Comparison of ENCODE assay signal across 8 mouse cellular contexts in the genomic region with DNA sequence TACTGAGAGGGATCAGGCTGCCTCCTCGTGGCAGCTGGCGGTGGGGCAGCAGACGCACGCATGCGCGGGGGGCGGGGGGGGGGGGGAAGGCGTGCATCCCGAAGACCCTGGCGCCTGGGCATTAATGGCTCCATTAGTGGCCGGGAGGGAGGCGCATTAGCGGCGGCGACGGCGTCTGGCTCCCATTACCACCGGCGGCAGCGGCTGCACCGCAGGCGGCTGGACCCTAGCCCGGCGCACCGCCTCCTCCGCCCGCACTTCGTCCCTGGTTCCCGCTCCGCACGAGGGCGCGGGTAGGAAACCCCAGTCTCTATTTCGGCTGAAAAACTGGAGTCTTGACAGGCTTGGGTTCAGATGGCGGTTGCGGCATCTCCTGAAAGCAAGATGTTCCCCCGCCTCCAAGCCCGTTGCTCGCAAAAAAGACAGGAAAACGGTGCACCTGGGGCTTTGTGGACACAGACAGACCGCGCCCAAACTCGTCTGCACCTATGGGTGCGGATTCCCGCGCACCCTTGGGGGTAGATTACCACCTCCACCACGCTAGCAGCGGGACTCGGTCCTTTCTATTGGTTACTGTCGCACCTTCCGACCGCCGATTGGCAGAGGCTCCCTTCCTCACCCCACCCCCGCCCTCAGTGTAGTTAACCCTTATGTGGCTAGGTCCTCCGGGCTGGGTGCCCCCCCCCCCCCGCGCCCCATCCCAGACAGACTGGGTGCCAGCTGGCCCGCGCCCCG. TPM values are rescaled to one million over a fixed set of nuclear protein-coding genes. Genes with fewer than 3 reads are reported as not detected.
DNase-seq lines count a peak whose midpoint lies in the region; ATAC-seq and TF ChIP-seq lines count a peak whose summit lies in the region.

No protein-coding gene starts in this region.

- H3K4me3 ChIP-seq in embryonic facial prominence, embryonic 14.5 days (ENCODE audit: low read depth, low read length): peak overlapping the region; percentile 90
- H3K4me3 ChIP-seq in heart, embryonic 11.5 days (ENCODE audit: low read depth, low read length): peak overlapping the region; percentile 74
- H3K4me3 ChIP-seq in kidney, embryonic 15.5 days (replicated peaks): peak overlapping the region; percentile 72
- H3K4me3 ChIP-seq in limb, embryonic 15.5 days: peak overlapping the region; percentile 78
- H3K4me3 ChIP-seq in midbrain, embryonic 16.5 days (ENCODE audit: low read depth, low read length): peak overlapping the region; percentile 66
- peak overlapping the region; percentile 75 for H3K4me3 ChIP-seq in spleen, adult 2 months (ENCODE audit: extremely low read depth, insufficient read depth, insufficient read length)

- peak; percentile 95 for DNase-seq in 416B (ENCODE audit: low read depth)
- DNase-seq in adrenal gland, postnatal 36 days: peak; percentile 87 to 88
- peak; percentile 97 for DNase-seq in embryonic facial prominence, embryonic 14.5 days (ENCODE audit: low spot score)
- peak; percentile 86 to 91 for DNase-seq in spleen, adult 2 months (ENCODE audit: low read depth in 1 of 2, low spot score in 2 of 2)

- no peaks in the 10 kb centered on the region for H3K9me3 ChIP-seq in embryonic facial prominence, embryonic 14.5 days (ENCODE audit: control insufficient read depth, low read length)
- H3K9me3 ChIP-seq in heart, embryonic 11.5 days (replicated peaks; ENCODE audit: control insufficient read depth, low read length): no peaks in the 10 kb centered on the region
- H3K9me3 ChIP-seq in kidney, embryonic 15.5 days (replicated peaks): no peaks in the 10 kb centered on the region
- H3K9me3 ChIP-seq in limb, embryonic 15.5 days: no peaks in the 10 kb centered on the region
- H3K9me3 ChIP-seq in midbrain, embryonic 16.5 days (replicated peaks; ENCODE audit: control insufficient read depth, low read length, poor library complexity, severe bottlenecking): no peaks in the 10 kb centered on the region

- H3K9ac ChIP-seq in embryonic facial prominence, embryonic 14.5 days (ENCODE audit: low read depth, low read length): peak overlapping the region; percentile 77
- peak overlapping the region; percentile 91 for H3K9ac ChIP-seq in heart, embryonic 11.5 days (ENCODE audit: low read depth, low read length)
- H3K9ac ChIP-seq in kidney, embryonic 15.5 days: peak overlapping the region; percentile 53
- H3K9ac ChIP-seq in limb, embryonic 15.5 days: peak overlapping the region; percentile 68
- peak overlapping the region; percentile 90 for H3K9ac ChIP-seq in midbrain, embryonic 16.5 days (ENCODE audit: low read depth, low read length)

- peak overlapping the region; percentile 99 for H3K27ac ChIP-seq in embryonic facial prominence, embryonic 14.5 days (replicated peaks; ENCODE audit: low read depth, low read length)
- H3K27ac ChIP-seq in heart, embryonic 11.5 days (ENCODE audit: low read depth, low read length): peak overlapping the region; percentile 99
- peak overlapping the region; percentile 100 for H3K27ac ChIP-seq in kidney, embryonic 15.5 days
- H3K27ac ChIP-seq in limb, embryonic 15.5 days: peak overlapping the region; percentile 100
- H3K27ac ChIP-seq in midbrain, embryonic 16.5 days (ENCODE audit: low read length): peak overlapping the region; percentile 100
- peak overlapping the region; percentile 97 for H3K27ac ChIP-seq in spleen, adult 2 months (ENCODE audit: insufficient read depth, low read length)

- TF ChIP-seq POLR2A in spleen, adult 2 months (IDR thresholded peaks at IDR 0.05; ENCODE audit: low read depth, low read length): peak; percentile 51

- no peaks in the 10 kb centered on the region for H3K27me3 ChIP-seq in embryonic facial prominence, embryonic 14.5 days (replicated peaks; ENCODE audit: control insufficient read depth, insufficient read depth, low read length)
- no peaks in the 10 kb centered on the region for H3K27me3 ChIP-seq in heart, embryonic 11.5 days (ENCODE audit: control insufficient read depth, insufficient read depth, low read length)
- no peaks in the 10 kb centered on the region for H3K27me3 ChIP-seq in kidney, embryonic 15.5 days
- no peaks in the 10 kb centered on the region for H3K27me3 ChIP-seq in limb, embryonic 15.5 days
- H3K27me3 ChIP-seq in midbrain, embryonic 16.5 days (ENCODE audit: control insufficient read depth, insufficient read depth, low read depth, low read length): no peaks in the 10 kb centered on the region
- no peaks in the 10 kb centered on the region for H3K27me3 ChIP-seq in spleen, adult 2 months (ENCODE audit: control insufficient read depth, insufficient read depth, low read length)

- H3K4me1 ChIP-seq in embryonic facial prominence, embryonic 14.5 days (ENCODE audit: control insufficient read depth, insufficient read depth, low read length): peaks cover 51% of the 10 kb centered on the region
- peaks cover 68% of the 10 kb centered on the region for H3K4me1 ChIP-seq in heart, embryonic 11.5 days (ENCODE audit: control insufficient read depth, insufficient read depth, low read length)
- H3K4me1 ChIP-seq in kidney, embryonic 15.5 days: peaks cover 80% of the 10 kb centered on the region
- H3K4me1 ChIP-seq in limb, embryonic 15.5 days: peaks cover 69% of the 10 kb centered on the region
- peaks cover 62% of the 10 kb centered on the region for H3K4me1 ChIP-seq in midbrain, embryonic 16.5 days (ENCODE audit: control insufficient read depth, insufficient read depth, low read length)
- H3K4me1 ChIP-seq in spleen, adult 2 months (ENCODE audit: control insufficient read depth, insufficient read depth, insufficient read length): peaks cover 32% of the 10 kb centered on the region

- peak; percentile 46; the same call in 1 of the 2 replicates for TF ChIP-seq CTCF in spleen, adult 2 months (IDR thresholded peaks at IDR 0.05; ENCODE audit: extremely low read depth, insufficient read depth, insufficient read length, insufficient replicate concordance)

- under 1% methylated on average over 45 of the region's 60 CpGs for WGBS in embryonic facial prominence, embryonic 14.5 days
- under 1% methylated on average over 55 of the region's 60 CpGs for WGBS in heart, embryonic 11.5 days (ENCODE audit: insufficient replicate concordance)
- 0% methylated on average over 52 of the region's 60 CpGs for WGBS in kidney, embryonic 15.5 days
- under 1% methylated on average over 53 of the region's 60 CpGs for WGBS in limb, embryonic 15.5 days
- WGBS in midbrain, embryonic 16.5 days: 0% methylated on average over 47 of the region's 60 CpGs
- 1% methylated on average over 47 of the region's 60 CpGs for WGBS in spleen, adult 2 months

- peak overlapping the region; percentile 84 for H3K4me2 ChIP-seq in embryonic facial prominence, embryonic 14.5 days (ENCODE audit: low read depth, low read length)
- H3K4me2 ChIP-seq in heart, embryonic 11.5 days: peak overlapping the region; percentile 98
- peak overlapping the region; percentile 90 for H3K4me2 ChIP-seq in kidney, embryonic 15.5 days
- peak overlapping the region; percentile 77 for H3K4me2 ChIP-seq in limb, embryonic 15.5 days
- peak overlapping the region; percentile 81 for H3K4me2 ChIP-seq in midbrain, embryonic 16.5 days (ENCODE audit: low read length)

- ATAC-seq in embryonic facial prominence, embryonic 14.5 days (ENCODE audit: low read depth): peak; percentile 64
- peak; percentile 56 for ATAC-seq in heart, embryonic 11.5 days (replicated peaks; ENCODE audit: insufficient number of reproducible peaks, low FRiP score, low TSS enrichment)
- ATAC-seq in kidney, embryonic 15.5 days (replicated peaks; ENCODE audit: low FRiP score): peak; percentile 63
- ATAC-seq in limb, embryonic 15.5 days (ENCODE audit: insufficient number of reproducible peaks, low FRiP score, low TSS enrichment, low read depth): peak; percentile 46
- ATAC-seq in midbrain, embryonic 16.5 days: peak; percentile 78

- H3K36me3 ChIP-seq in embryonic facial prominence, embryonic 14.5 days (ENCODE audit: control insufficient read depth, insufficient read depth, low read length): peaks cover 20% of the 10 kb centered on the region; the same call in 1 of the 2 replicates
- H3K36me3 ChIP-seq in heart, embryonic 11.5 days (ENCODE audit: control insufficient read depth, insufficient read depth, low read length): no peaks in the 10 kb centered on the region
- peaks cover 3% of the 10 kb centered on the region; the same call in 1 of the 2 replicates for H3K36me3 ChIP-seq in kidney, embryonic 15.5 days
- H3K36me3 ChIP-seq in limb, embryonic 15.5 days: peaks cover 17% of the 10 kb centered on the region
- H3K36me3 ChIP-seq in midbrain, embryonic 16.5 days (ENCODE audit: control insufficient read depth, insufficient read depth, low read length): peaks cover 2% of the 10 kb centered on the region
- no peaks in the 10 kb centered on the region for H3K36me3 ChIP-seq in spleen, adult 2 months (ENCODE audit: control insufficient read depth, insufficient read depth, low read length)

RNA-seq across cellular contexts. Expression of a gene that starts 11.0 kb away (rescaled TPM):
- total RNA-seq in adrenal gland, postnatal 36 days (2021): 100 to 1,000 TPM in 1 of 2 experiments, 10 to 100 TPM in 1; 94.8 to 116 TPM
- polyA plus RNA-seq in embryonic facial prominence, embryonic 14.5 days (2014; fragmentation: Nextera tagmentation; extraction: Ambion mirVana): 48.8 and 49.0 TPM in 2 replicates
- 25.0 and 31.5 TPM in 2 replicates for polyA plus RNA-seq in heart, embryonic 11.5 days (2014; fragmentation: Nextera tagmentation; extraction: Ambion mirVana)
- 28.2 and 32.4 TPM in 2 replicates for polyA plus RNA-seq in kidney, embryonic 15.5 days (2015; fragmentation: Nextera tagmentation; extraction: Ambion mirVana)
- 40.3 and 42.5 TPM in 2 replicates for polyA plus RNA-seq in limb, embryonic 15.5 days (2015; fragmentation: Nextera tagmentation; extraction: Ambion mirVana)
- polyA plus RNA-seq in midbrain, embryonic 16.5 days (2015; fragmentation: Nextera tagmentation; extraction: Ambion mirVana): 33.8 and 38.8 TPM in 2 replicates
- polyA plus RNA-seq in spleen, adult 2 months (2012; rRNA removed): 112 and 128 TPM in 2 replicates

RNA-seq across cellular contexts. Expression of a gene that starts 19.3 kb away (rescaled TPM):
- 10 to 100 TPM; 32.7 to 34.0 TPM for total RNA-seq in adrenal gland, postnatal 36 days (2021)
- 173 and 200 TPM in 2 replicates for polyA plus RNA-seq in embryonic facial prominence, embryonic 14.5 days (2014; fragmentation: Nextera tagmentation; extraction: Ambion mirVana)
- 141 and 158 TPM in 2 replicates for polyA plus RNA-seq in heart, embryonic 11.5 days (2014; fragmentation: Nextera tagmentation; extraction: Ambion mirVana)
- polyA plus RNA-seq in kidney, embryonic 15.5 days (2015; fragmentation: Nextera tagmentation; extraction: Ambion mirVana): 181 and 191 TPM in 2 replicates
- polyA plus RNA-seq in limb, embryonic 15.5 days (2015; fragmentation: Nextera tagmentation; extraction: Ambion mirVana): 176 and 198 TPM in 2 replicates
- 672 and 703 TPM in 2 replicates for polyA plus RNA-seq in midbrain, embryonic 16.5 days (2015; fragmentation: Nextera tagmentation; extraction: Ambion mirVana)
- 62.9 and 90.7 TPM in 2 replicates for polyA plus RNA-seq in spleen, adult 2 months (2012; rRNA removed)

RNA-seq across cellular contexts. Expression of a gene that starts 22.7 kb away (rescaled TPM):
- not detected for total RNA-seq in adrenal gland, postnatal 36 days (2021)
- polyA plus RNA-seq in embryonic facial prominence, embryonic 14.5 days (2014; fragmentation: Nextera tagmentation; extraction: Ambion mirVana): 0.77 and 1.3 TPM in 2 replicates
- polyA plus RNA-seq in heart, embryonic 11.5 days (2014; fragmentation: Nextera tagmentation; extraction: Ambion mirVana): 0.54 and 0.63 TPM in 2 replicates
- 0.90 and 1.0 TPM in 2 replicates for polyA plus RNA-seq in kidney, embryonic 15.5 days (2015; fragmentation: Nextera tagmentation; extraction: Ambion mirVana)
- polyA plus RNA-seq in limb, embryonic 15.5 days (2015; fragmentation: Nextera tagmentation; extraction: Ambion mirVana): 0.32 and 0.40 TPM in 2 replicates
- 4.3 and 5.6 TPM in 2 replicates for polyA plus RNA-seq in midbrain, embryonic 16.5 days (2015; fragmentation: Nextera tagmentation; extraction: Ambion mirVana)
- 0.07 TPM in 1 of 2 replicates, not detected in the other for polyA plus RNA-seq in spleen, adult 2 months (2012; rRNA removed)

RNA-seq across cellular contexts. Expression of a gene that starts 27.4 kb away (rescaled TPM):
- total RNA-seq in adrenal gland, postnatal 36 days (2021): 1 to 10 TPM; 1.5 to 1.6 TPM
- 1.7 and 2.0 TPM in 2 replicates for polyA plus RNA-seq in embryonic facial prominence, embryonic 14.5 days (2014; fragmentation: Nextera tagmentation; extraction: Ambion mirVana)
- polyA plus RNA-seq in heart, embryonic 11.5 days (2014; fragmentation: Nextera tagmentation; extraction: Ambion mirVana): 0.17 and 0.25 TPM in 2 replicates
- polyA plus RNA-seq in kidney, embryonic 15.5 days (2015; fragmentation: Nextera tagmentation; extraction: Ambion mirVana): 0.68 and 0.87 TPM in 2 replicates
- polyA plus RNA-seq in limb, embryonic 15.5 days (2015; fragmentation: Nextera tagmentation; extraction: Ambion mirVana): 0.50 and 0.61 TPM in 2 replicates
- polyA plus RNA-seq in midbrain, embryonic 16.5 days (2015; fragmentation: Nextera tagmentation; extraction: Ambion mirVana): 83.8 and 98.0 TPM in 2 replicates
- polyA plus RNA-seq in spleen, adult 2 months (2012; rRNA removed): not detected in 2 replicates

RNA-seq across cellular contexts. Expression of a gene that starts 27.9 kb away (rescaled TPM):
- total RNA-seq in adrenal gland, postnatal 36 days (2021): 10 to 100 TPM; 25.4 to 40.9 TPM
- 23.3 and 26.0 TPM in 2 replicates for polyA plus RNA-seq in embryonic facial prominence, embryonic 14.5 days (2014; fragmentation: Nextera tagmentation; extraction: Ambion mirVana)
- 20.5 and 25.0 TPM in 2 replicates for polyA plus RNA-seq in heart, embryonic 11.5 days (2014; fragmentation: Nextera tagmentation; extraction: Ambion mirVana)
- 16.9 and 17.9 TPM in 2 replicates for polyA plus RNA-seq in kidney, embryonic 15.5 days (2015; fragmentation: Nextera tagmentation; extraction: Ambion mirVana)
- 20.8 and 24.4 TPM in 2 replicates for polyA plus RNA-seq in limb, embryonic 15.5 days (2015; fragmentation: Nextera tagmentation; extraction: Ambion mirVana)
- polyA plus RNA-seq in midbrain, embryonic 16.5 days (2015; fragmentation: Nextera tagmentation; extraction: Ambion mirVana): 2.3 and 2.8 TPM in 2 replicates
- 17.2 and 21.3 TPM in 2 replicates for polyA plus RNA-seq in spleen, adult 2 months (2012; rRNA removed)

Comparison
In these comparisons a context has a peak if more than half of its experiments do, and no peak if none do; other contexts are left out.
1. Peak in every context shown above with its lines: DNase-seq, ATAC-seq, H3K4me3 ChIP-seq and H3K27ac ChIP-seq.